Mouse (Mus musculus) embryo, embryonic 11 days (tissue): Measurements from ENCODE around the gene Arxes2.

Source experiments
- DNase-seq: peaks from one replicate; pipeline ENCODE4 v3.0.0-alpha.2; 2015

Gene Arxes2

DNA sequence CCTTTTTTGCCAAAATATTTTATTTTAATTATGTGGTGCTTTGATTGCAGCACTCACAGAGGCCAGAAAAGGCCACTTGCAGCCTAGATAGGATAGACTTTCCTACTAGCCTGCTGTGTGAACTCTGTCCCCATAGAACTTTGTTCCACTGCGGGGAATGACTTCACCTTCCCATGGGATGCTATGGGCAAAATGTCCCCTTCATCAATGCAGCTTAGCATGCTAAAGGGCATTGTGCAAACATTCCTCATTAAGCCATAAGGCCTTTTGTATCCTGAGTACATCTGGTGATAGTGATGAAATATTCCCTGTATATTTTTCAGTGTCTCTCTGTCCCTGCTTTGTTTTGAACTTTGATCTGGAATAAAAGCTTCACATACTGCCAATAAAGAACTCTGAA, 50.1 kb downstream of the Arxes2 start:
- no peak for DNase-seq
